15 mouse cellular contexts compared by ENCODE assay signal in the genomic region with DNA sequence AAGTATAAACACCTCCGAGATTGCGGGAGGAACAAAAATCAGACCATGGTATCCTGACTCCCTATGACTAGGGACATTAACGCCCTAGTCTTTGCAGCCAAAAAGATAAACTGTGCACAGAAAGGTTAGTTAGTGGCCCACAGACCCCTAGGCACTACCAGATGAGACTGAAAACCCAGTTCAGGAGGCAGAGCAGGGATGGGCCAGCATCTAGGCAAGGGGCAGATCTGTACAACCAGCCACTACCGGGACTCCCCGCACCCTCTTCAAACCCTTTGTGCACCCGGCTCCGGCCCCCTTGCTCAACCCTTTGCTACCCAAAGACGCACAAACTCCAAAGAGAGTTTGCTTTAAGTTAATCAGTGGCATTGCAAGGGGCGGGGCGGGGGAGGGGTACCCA. TPM values are rescaled to one million over a fixed set of nuclear protein-coding genes. Genes with fewer than 3 reads are reported as not detected.
DNase-seq lines count a peak whose midpoint lies in the region; ATAC-seq and TF ChIP-seq lines count a peak whose summit lies in the region.
"Had no signal": no experiment of that assay in that cellular context is flagged by ENCODE, and none has a peak within 500 bp of the region (broad histone marks: within the 10 kb centered on the region; RNA-seq: fewer than 3 reads in every experiment).

No protein-coding gene starts in this region.

- no peak for TF ChIP-seq POLR2A in lung, adult 2 months (IDR thresholded peaks at IDR 0.05; ENCODE audit: borderline replicate concordance, extremely low read depth, low read depth, low read length)

- no peaks in the 10 kb centered on the region for H3K9me3 ChIP-seq in lung, postnatal 0 days (ENCODE audit: low read length)
- H3K9me3 ChIP-seq in stomach, postnatal 0 days (ENCODE audit: control insufficient read depth, low read length) = no peaks in the 10 kb centered on the region

- H3K9ac ChIP-seq in lung, postnatal 0 days (replicated peaks; ENCODE audit: low read depth) = no peak overlapping the region
- no peak overlapping the region for H3K9ac ChIP-seq in stomach, postnatal 0 days (ENCODE audit: low read length)

- 2% methylated on average over 10 of the region's 10 CpGs for WGBS in lung, postnatal 0 days
- WGBS in lung, adult 2 months = 9% methylated on average over 10 of the region's 10 CpGs
- 6% methylated on average over 10 of the region's 10 CpGs for WGBS in stomach, postnatal 0 days

- H3K27ac ChIP-seq in gastrocnemius, adult 2 months = no peak overlapping the region
- no peak overlapping the region for H3K27ac ChIP-seq in lung, postnatal 0 days (ENCODE audit: low read length)
- no peak overlapping the region for H3K27ac ChIP-seq in stomach, postnatal 0 days (replicated peaks)

- TF ChIP-seq CTCF in gastrocnemius, adult 2 months (IDR thresholded peaks at IDR 0.05) = no peak
- no peak for TF ChIP-seq CTCF in lung, postnatal 0 days (IDR thresholded peaks at IDR 0.05)
- TF ChIP-seq CTCF in lung, adult 2 months (IDR thresholded peaks at IDR 0.05; ENCODE audit: insufficient read depth, low read length) = no peak
- no peak for TF ChIP-seq CTCF in stomach, postnatal 0 days (IDR thresholded peaks at IDR 0.05; ENCODE audit: low read depth)

- peak overlapping the region; percentile 75 for H3K4me3 ChIP-seq in gastrocnemius, adult 2 months
- peak overlapping the region; percentile 50; the same call in 1 of the 2 replicates for H3K4me3 ChIP-seq in lung, postnatal 0 days (ENCODE audit: low read depth, low read length)
- H3K4me3 ChIP-seq in lung, adult 2 months (replicated peaks; ENCODE audit: extremely low read depth, low read depth, low read length) = no peak overlapping the region
- H3K4me3 ChIP-seq in stomach, postnatal 0 days (ENCODE audit: low read depth, low read length) = 0 out of 2 replicates have a peak overlapping the region, but pooled peaks have one; percentile 2

- no peaks in the 10 kb centered on the region for H3K36me3 ChIP-seq in lung, postnatal 0 days (ENCODE audit: insufficient read depth, low read length)
- H3K36me3 ChIP-seq in stomach, postnatal 0 days (ENCODE audit: control insufficient read depth, insufficient read depth, low read length) = no peaks in the 10 kb centered on the region

- DNase-seq in gastrocnemius, adult 2 months = no peak
- DNase-seq in gastrocnemius, postnatal 4 days (ENCODE audit: low spot score in 2 of 2) = no peak
- no peak for DNase-seq in lung, postnatal 0 days (ENCODE audit: low spot score)
- no peak for DNase-seq in lung, adult 2 months
- peak; percentile 62 for DNase-seq in liver
- DNase-seq in stomach, postnatal 0 days (ENCODE audit: low spot score) = no peak
- DNase-seq in gastrocnemius, postnatal 10 days = no peak
- no peak for DNase-seq in testis, postnatal 10 days (ENCODE audit: low spot score)
- DNase-seq: cerebellum, adult 11 months; kidney, postnatal 36 days; right cerebral cortex, adult 18-20 months; thymus, postnatal 36 days had no signal

- peaks cover 8% of the 10 kb centered on the region for H3K4me1 ChIP-seq in lung, postnatal 0 days (ENCODE audit: insufficient read depth, low read depth, low read length)
- no peaks in the 10 kb centered on the region; the same call in 1 of the 2 replicates for H3K4me1 ChIP-seq in lung, adult 2 months (ENCODE audit: control insufficient read depth, insufficient read depth, low read length)
- H3K4me1 ChIP-seq in stomach, postnatal 0 days (replicated peaks; ENCODE audit: control insufficient read depth, insufficient read depth) = no peaks in the 10 kb centered on the region

- peak overlapping the region; percentile 78 for H3K4me2 ChIP-seq in lung, postnatal 0 days (replicated peaks; ENCODE audit: low read depth, low read length)
- H3K4me2 ChIP-seq in stomach, postnatal 0 days (replicated peaks; ENCODE audit: low read depth) = peak overlapping the region; percentile 20; the same call in 1 of the 2 replicates

- no peak for TF ChIP-seq EP300 in lung, postnatal 0 days (IDR thresholded peaks at IDR 0.05)
- no peak for TF ChIP-seq EP300 in stomach, postnatal 0 days (optimal IDR thresholded peaks at IDR 0.05)

- intact Hi-C loops in gastrocnemius, adult 2 months (cut with DNase I) = no loop called here

- peaks cover 52% of the 10 kb centered on the region for H3K27me3 ChIP-seq in lung, postnatal 0 days (replicated peaks; ENCODE audit: insufficient read depth, low read length)
- peaks cover 17% of the 10 kb centered on the region; the same call in 1 of the 2 replicates for H3K27me3 ChIP-seq in stomach, postnatal 0 days (ENCODE audit: control insufficient read depth, insufficient read depth, low read length)

- no peak for ATAC-seq in lung, postnatal 0 days
- ATAC-seq in stomach, postnatal 0 days (ENCODE audit: low FRiP score, low TSS enrichment) = 0 out of 2 replicates have a peak, but pooled peaks have one; percentile 42
- ATAC-seq: activated CD4-positive, CD25-positive, alpha-beta regulatory T cell, adult 4 months had no signal

RNA-seq across cellular contexts. Expression of gene Nr5a2, which starts 14.4 kb away (rescaled TPM):
- under 1 TPM; 0.11 to 0.26 TPM for total RNA-seq in gastrocnemius, adult 2 months (2021)
- total RNA-seq in gastrocnemius, postnatal 4 days (2021) = 1 to 10 TPM; 2.6 to 3.9 TPM
- 0.54 and 0.64 TPM in 2 replicates for polyA plus RNA-seq in lung, postnatal 0 days (2015; fragmentation: Nextera tagmentation; extraction: Ambion mirVana)
- 0.19 and 0.37 TPM in 2 replicates for polyA plus RNA-seq in lung, adult 2 months (2012; rRNA removed)
- polyA plus RNA-seq in stomach, postnatal 0 days (2015; fragmentation: Nextera tagmentation; extraction: Ambion mirVana) = 0.48 and 0.51 TPM in 2 replicates
- total RNA-seq in gastrocnemius, postnatal 10 days (2021) = 1 to 10 TPM; 2.3 to 4.3 TPM
- total RNA-seq: megakaryocyte-erythroid progenitor cell, adult 5-6 weeks had no signal
- polyA plus RNA-seq: C2C12 had no signal
